Mouse (Mus musculus): ENCODE results near the gene Sytl1. TPM values are rescaled to one million over a fixed set of nuclear protein-coding genes. Genes with fewer than 3 reads are reported as not detected.
A peak's percentile ranks its signal among the peaks of the same experiment; 100 is the strongest.

The Sytl1 gene
- total and polyA plus RNA-seq, 3 experiments: 0.05 to 2.5 (median 1.4) TPM

GRCm38 (mm10) chr4:133210788-133211390 lies 52.0 kb downstream of the Sytl1 start:
- TF ChIP-seq POLR2AphosphoS5 (IDR thresholded peaks at IDR 0.05; ENCODE audit: insufficient replicate concordance, low read depth, low read length) (no peak), TAL1 (conservative IDR thresholded peaks at IDR 0.05; ENCODE audit: low read depth, low read length) (no peak), CTCF (IDR thresholded peaks at IDR 0.05; ENCODE audit: low read depth, low read length) (no peak), GATA1 (IDR thresholded peaks at IDR 0.05; ENCODE audit: borderline replicate concordance, low read length) (no peak)
- ATAC-seq (ENCODE audit: extremely low read depth, insufficient number of reproducible peaks, low FRiP score, poor library complexity, severe bottlenecking) (no peak), DNase-seq (ENCODE audit: low spot score) (no peak)
- peaks cover 59% of the 10 kb centered on the region for H3K27me3 ChIP-seq (ENCODE audit: insufficient read depth, low read length)
- H3K4me1 ChIP-seq (ENCODE audit: insufficient read depth, low read depth, low read length): peaks cover 32% of the 10 kb centered on the region
- no peaks in the 10 kb centered on the region for H3K9me3 ChIP-seq (replicated peaks)
- H3K36me3 ChIP-seq (replicated peaks): no peaks in the 10 kb centered on the region
- 0 out of 2 replicates have a peak overlapping the region, but pooled peaks have one; percentile 10 for H3K4me3 ChIP-seq (ENCODE audit: low read depth, low read length)

DNA sequence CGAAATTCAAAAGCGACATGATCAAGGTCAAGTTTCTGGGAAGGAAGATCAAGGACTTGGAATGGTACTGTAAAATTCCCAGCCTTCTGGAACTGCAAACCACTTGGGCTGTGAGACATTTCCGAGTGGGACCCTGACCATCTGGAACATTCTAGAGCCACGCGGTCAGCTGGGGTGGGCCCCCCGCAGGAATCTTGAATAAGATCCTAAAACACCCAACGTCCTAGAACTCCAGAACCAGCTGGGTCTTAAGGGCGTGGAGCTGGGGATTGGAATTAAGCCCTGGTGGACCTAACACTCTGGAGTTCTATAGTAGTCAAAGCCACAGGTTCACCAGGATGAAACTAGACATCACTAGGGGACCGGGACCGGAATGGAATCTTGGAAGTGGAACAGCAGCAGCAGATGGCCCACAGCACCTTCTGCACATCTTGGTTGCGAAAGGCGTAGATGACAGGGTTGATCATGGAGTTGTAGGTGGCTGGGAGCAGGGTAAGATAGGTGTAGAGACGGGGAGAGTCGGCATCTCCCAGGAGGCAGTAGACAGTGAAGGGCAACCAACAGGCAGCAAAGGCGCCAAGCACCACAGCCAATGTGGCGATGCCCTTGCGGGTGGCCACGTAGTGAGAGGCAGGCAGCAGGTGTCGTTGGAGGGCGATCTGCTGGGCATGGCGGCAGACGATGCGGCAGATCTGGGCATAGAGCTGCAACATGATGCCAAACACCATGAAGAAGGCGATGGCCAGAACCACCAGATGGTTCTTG lies 52.7 kb downstream of the Sytl1 start:
- Histone ChIP-seq H3K27me3 (ENCODE audit: insufficient read depth, low read length) (peaks cover 61% of the 10 kb centered on the region), H3K9me3 (replicated peaks) (no peaks in the 10 kb centered on the region), H3K4me1 (ENCODE audit: insufficient read depth, low read depth, low read length) (peaks cover 32% of the 10 kb centered on the region), H3K4me3 (ENCODE audit: low read depth, low read length) (0 out of 2 replicates have a peak overlapping the region, but pooled peaks have one; percentile 36), H3K36me3 (replicated peaks) (no peaks in the 10 kb centered on the region)
- ATAC-seq (ENCODE audit: extremely low read depth, insufficient number of reproducible peaks, low FRiP score, poor library complexity, severe bottlenecking): no peak
- no peak for TF ChIP-seq TAL1 (conservative IDR thresholded peaks at IDR 0.05; ENCODE audit: low read depth, low read length)
- TF ChIP-seq POLR2AphosphoS5 (IDR thresholded peaks at IDR 0.05; ENCODE audit: insufficient replicate concordance, low read depth, low read length): no peak
- TF ChIP-seq GATA1 (IDR thresholded peaks at IDR 0.05; ENCODE audit: borderline replicate concordance, low read length): no peak
- TF ChIP-seq GATA2 (IDR thresholded peaks at IDR 0.05; ENCODE audit: borderline replicate concordance, low read depth, low read length): no peak
- TF ChIP-seq CTCF (IDR thresholded peaks at IDR 0.05; ENCODE audit: low read depth, low read length): no peak
- DNase-seq (ENCODE audit: low spot score): no peak

DNA sequence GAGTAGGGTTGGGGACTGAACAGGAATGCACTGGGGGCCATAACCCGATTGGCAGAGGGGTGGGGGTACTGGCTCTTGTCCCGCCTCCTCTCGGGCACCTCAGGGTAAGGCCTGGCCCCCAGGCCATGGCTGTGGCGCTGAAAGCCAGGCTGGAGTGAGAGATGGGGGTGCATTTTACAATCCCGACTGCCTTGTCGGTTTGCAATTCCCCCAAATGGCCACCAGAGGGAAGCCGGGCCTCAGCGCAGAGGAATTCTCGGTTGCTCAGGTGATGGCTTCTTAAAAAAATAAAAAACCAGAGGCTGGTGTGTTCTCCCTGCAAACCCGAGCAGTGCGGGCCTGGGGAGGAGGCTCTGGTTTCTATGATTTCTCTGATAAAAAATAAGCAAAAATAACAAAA lies 53.5 kb downstream of the Sytl1 start:
- Histone ChIP-seq H3K4me3 (ENCODE audit: low read depth, low read length) (no peak overlapping the region), H3K27me3 (ENCODE audit: insufficient read depth, low read length) (peaks cover 65% of the 10 kb centered on the region), H3K36me3 (replicated peaks) (no peaks in the 10 kb centered on the region), H3K9me3 (replicated peaks) (no peaks in the 10 kb centered on the region), H3K4me1 (ENCODE audit: insufficient read depth, low read depth, low read length) (peaks cover 32% of the 10 kb centered on the region)
- DNase-seq (ENCODE audit: low spot score): peak; percentile 66
- TF ChIP-seq POLR2AphosphoS5 (IDR thresholded peaks at IDR 0.05; ENCODE audit: insufficient replicate concordance, low read depth, low read length) (no peak), CTCF (IDR thresholded peaks at IDR 0.05; ENCODE audit: low read depth, low read length) (peak; percentile 93)
- ATAC-seq (ENCODE audit: extremely low read depth, insufficient number of reproducible peaks, low FRiP score, poor library complexity, severe bottlenecking): no peak

DNA sequence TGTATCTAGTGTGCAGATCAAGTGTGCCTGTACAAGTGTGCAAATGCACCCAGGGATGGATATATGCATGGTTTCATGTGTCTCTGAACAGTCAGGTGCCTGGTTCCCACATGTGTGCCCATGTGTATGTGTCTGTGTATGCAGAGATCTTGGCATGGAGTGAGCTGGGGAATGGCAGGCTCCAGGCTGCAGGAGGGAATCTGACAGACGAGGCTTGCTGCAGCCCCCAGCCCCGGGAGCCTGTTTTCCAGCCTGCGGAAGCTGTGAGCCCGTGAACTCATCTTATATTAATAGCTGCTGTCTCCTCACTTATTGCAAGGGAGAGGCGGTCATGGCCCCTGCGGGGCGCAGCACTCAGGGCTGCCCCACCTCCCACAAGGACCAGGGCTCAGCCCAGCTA lies 58.5 kb downstream of the Sytl1 start:
- no peak overlapping the region for H3K4me3 ChIP-seq (ENCODE audit: low read depth, low read length)
- no peak for TF ChIP-seq TAL1 (conservative IDR thresholded peaks at IDR 0.05; ENCODE audit: low read depth, low read length)
- no peak for TF ChIP-seq POLR2AphosphoS5 (IDR thresholded peaks at IDR 0.05; ENCODE audit: insufficient replicate concordance, low read depth, low read length)
- TF ChIP-seq GATA2 (IDR thresholded peaks at IDR 0.05; ENCODE audit: borderline replicate concordance, low read depth, low read length): no peak
- no peak for TF ChIP-seq GATA1 (IDR thresholded peaks at IDR 0.05; ENCODE audit: borderline replicate concordance, low read length)
- no peak for TF ChIP-seq CTCF (IDR thresholded peaks at IDR 0.05; ENCODE audit: low read depth, low read length)
- peaks cover 30% of the 10 kb centered on the region for H3K27me3 ChIP-seq (ENCODE audit: insufficient read depth, low read length)
- no peak for ATAC-seq (ENCODE audit: extremely low read depth, insufficient number of reproducible peaks, low FRiP score, poor library complexity, severe bottlenecking)
- no peaks in the 10 kb centered on the region for H3K9me3 ChIP-seq (replicated peaks)
- no peak for DNase-seq (ENCODE audit: low spot score)
- H3K36me3 ChIP-seq (replicated peaks): peaks cover 18% of the 10 kb centered on the region
- H3K4me1 ChIP-seq (ENCODE audit: insufficient read depth, low read depth, low read length): peaks cover 18% of the 10 kb centered on the region

- peaks cover 23% of the 10 kb centered on the region for H3K27me3 ChIP-seq (ENCODE audit: insufficient read depth, low read length)
- DNase-seq (ENCODE audit: low spot score) (no peak), ATAC-seq (ENCODE audit: extremely low read depth, insufficient number of reproducible peaks, low FRiP score, poor library complexity, severe bottlenecking) (no peak)
- no peak overlapping the region for H3K4me3 ChIP-seq (ENCODE audit: low read depth, low read length)
- no peaks in the 10 kb centered on the region for H3K9me3 ChIP-seq (replicated peaks)
- peaks cover 22% of the 10 kb centered on the region for H3K36me3 ChIP-seq (replicated peaks)
- no peak for TF ChIP-seq GATA1 (IDR thresholded peaks at IDR 0.05; ENCODE audit: borderline replicate concordance, low read length)
- 0 out of 2 replicates have a peak, but pooled peaks have one; percentile 26 for TF ChIP-seq POLR2AphosphoS5 (IDR thresholded peaks at IDR 0.05; ENCODE audit: insufficient replicate concordance, low read depth, low read length)
- H3K4me1 ChIP-seq (ENCODE audit: insufficient read depth, low read depth, low read length): peaks cover 16% of the 10 kb centered on the region
These were observed 59.3 kb downstream of the Sytl1 start for GRCm38 (mm10) chr4:133203591-133203990.

Other genes with a start within 250 kb of the Sytl1 start
- gene Wasf2, start 132.6 kb downstream of the Sytl1 start, total RNA-seq (2014; fragmentation: Nextera tagmentation): 127 and 152 TPM in 2 replicates
- gene Wasf2, start 132.6 kb downstream of the Sytl1 start, total RNA-seq (2017): 8.2 and 12.1 TPM in 2 replicates
- 54.9 and 58.3 TPM in 2 replicates for gene Wasf2, start 132.6 kb downstream of the Sytl1 start, polyA plus RNA-seq (2012)
- not detected in 2 replicates for gene Cd164l2, start 51.0 kb downstream of the Sytl1 start, total RNA-seq (2014; fragmentation: Nextera tagmentation)
- not detected in 2 replicates for gene Cd164l2, start 51.0 kb downstream of the Sytl1 start, total RNA-seq (2017)
- not detected in 2 replicates for gene Cd164l2, start 51.0 kb downstream of the Sytl1 start, polyA plus RNA-seq (2012)
- 0.58 TPM in 1 of 2 replicates, not detected in the other for gene Gpr3, start 50.6 kb downstream of the Sytl1 start, total RNA-seq (2014; fragmentation: Nextera tagmentation)
- gene Gpr3, start 50.6 kb downstream of the Sytl1 start, total RNA-seq (2017): 0.06 and 0.16 TPM in 2 replicates
- 0.02 and 0.10 TPM in 2 replicates for gene Gpr3, start 50.6 kb downstream of the Sytl1 start, polyA plus RNA-seq (2012)
- 20.9 and 28.4 TPM in 2 replicates for gene Map3k6, start 22.3 kb downstream of the Sytl1 start, total RNA-seq (2014; fragmentation: Nextera tagmentation)
- gene Map3k6, start 22.3 kb downstream of the Sytl1 start, total RNA-seq (2017): 27.6 and 29.2 TPM in 2 replicates
- 85.3 and 87.2 TPM in 2 replicates for gene Map3k6, start 22.3 kb downstream of the Sytl1 start, polyA plus RNA-seq (2012)
- 33.5 and 34.3 TPM in 2 replicates for gene Tmem222, start 14.7 kb upstream of the Sytl1 start, total RNA-seq (2014; fragmentation: Nextera tagmentation)
- 25.2 and 30.3 TPM in 2 replicates for gene Tmem222, start 14.7 kb upstream of the Sytl1 start, total RNA-seq (2017)
- 30.3 and 30.8 TPM in 2 replicates for gene Tmem222, start 14.7 kb upstream of the Sytl1 start, polyA plus RNA-seq (2012)
- 24.5 and 32.3 TPM in 2 replicates for gene Wdtc1, start 90.4 kb upstream of the Sytl1 start, total RNA-seq (2014; fragmentation: Nextera tagmentation)
- 6.9 and 7.1 TPM in 2 replicates for gene Wdtc1, start 90.4 kb upstream of the Sytl1 start, total RNA-seq (2017)
- gene Wdtc1, start 90.4 kb upstream of the Sytl1 start, polyA plus RNA-seq (2012): 53.4 and 61.4 TPM in 2 replicates
- gene Slc9a1, start 106.6 kb upstream of the Sytl1 start, total RNA-seq (2014; fragmentation: Nextera tagmentation): 27.3 and 30.2 TPM in 2 replicates
- gene Slc9a1, start 106.6 kb upstream of the Sytl1 start, total RNA-seq (2017): 5.3 and 7.3 TPM in 2 replicates
- gene Slc9a1, start 106.6 kb upstream of the Sytl1 start, polyA plus RNA-seq (2012): 37.0 and 44.6 TPM in 2 replicates
- not detected in 2 replicates for gene Tent5b, start 217.0 kb upstream of the Sytl1 start, total RNA-seq (2014; fragmentation: Nextera tagmentation)
- gene Tent5b, start 217.0 kb upstream of the Sytl1 start, total RNA-seq (2017): not detected in 2 replicates
- not detected in 2 replicates for gene Tent5b, start 217.0 kb upstream of the Sytl1 start, polyA plus RNA-seq (2012)
- gene Trnp1, start 235.4 kb upstream of the Sytl1 start, total RNA-seq (2014; fragmentation: Nextera tagmentation): not detected in 2 replicates
- gene Trnp1, start 235.4 kb upstream of the Sytl1 start, total RNA-seq (2017): 0.16 TPM in 1 of 2 replicates, not detected in the other
- gene Trnp1, start 235.4 kb upstream of the Sytl1 start, polyA plus RNA-seq (2012): not detected in 2 replicates